8 mouse cellular contexts compared by ENCODE assay signal in genomic region chr1:180640605-180641125, GRCm38 (mm10). TPM values are rescaled to one million over a fixed set of nuclear protein-coding genes. Genes with fewer than 3 reads are reported as not detected.
A peak's percentile ranks its signal among the peaks of the same experiment; 100 is the strongest.
DNase-seq lines count a peak whose midpoint lies in the region; ATAC-seq and TF ChIP-seq lines count a peak whose summit lies in the region.
"Had no signal": no experiment of that assay in that cellular context is flagged by ENCODE, and none has a peak within 500 bp of the region (broad histone marks: within the 10 kb centered on the region; RNA-seq: fewer than 3 reads in every experiment).

No protein-coding gene starts in this region.

- peak overlapping the region; percentile 80 for H3K27ac ChIP-seq in MEL (ENCODE audit: control insufficient read depth, low read depth, low read length)
- peak overlapping the region; percentile 92 for H3K27ac ChIP-seq in forebrain, embryonic 11.5 days (ENCODE audit: low read depth, low read length)
- H3K27ac ChIP-seq in heart, embryonic 16.5 days (ENCODE audit: low read length): peak overlapping the region; percentile 92
- H3K27ac ChIP-seq in lung, embryonic 15.5 days: peak overlapping the region; percentile 87
- peak overlapping the region; percentile 81 for H3K27ac ChIP-seq in neural tube, embryonic 15.5 days (replicated peaks)

- peak overlapping the region; percentile 100 for H3K9ac ChIP-seq in MEL (ENCODE audit: control insufficient read depth, low read depth, low read length, poor library complexity, severe bottlenecking)
- H3K9ac ChIP-seq in forebrain, embryonic 11.5 days (ENCODE audit: low read length): peak overlapping the region; percentile 100
- peak overlapping the region; percentile 98 for H3K9ac ChIP-seq in heart, embryonic 16.5 days (ENCODE audit: low read length)
- H3K9ac ChIP-seq in lung, embryonic 15.5 days: peak overlapping the region; percentile 97
- peak overlapping the region; percentile 79 for H3K9ac ChIP-seq in neural tube, embryonic 15.5 days (replicated peaks)

- H3K36me3 ChIP-seq in MEL (ENCODE audit: control insufficient read depth in 1 of 2, insufficient read depth in 2 of 2, low read length in 2 of 2): peaks cover 0 to 21% of the 10 kb centered on the region in 2 experiments; a peak in 2 of 4 replicates
- no peaks in the 10 kb centered on the region; the same call in 1 of the 2 replicates for H3K36me3 ChIP-seq in forebrain, embryonic 11.5 days (ENCODE audit: control insufficient read depth, insufficient read depth, low read length)
- H3K36me3 ChIP-seq in heart, embryonic 16.5 days (ENCODE audit: control insufficient read depth, insufficient read depth): no peaks in the 10 kb centered on the region
- H3K36me3 ChIP-seq in lung, embryonic 15.5 days: 0 out of 2 replicates have a peak, but pooled peaks cover 6% of the 10 kb centered on the region
- no peaks in the 10 kb centered on the region for H3K36me3 ChIP-seq in neural tube, embryonic 15.5 days

- DNase-seq in MEL (ENCODE audit: low read depth, low spot score): peak; percentile 69
- DNase-seq in adrenal gland, postnatal 36 days: peak; percentile 50 to 63
- peak; percentile 82 for DNase-seq in forebrain, embryonic 11.5 days (ENCODE audit: low spot score)
- peak; percentile 63 for DNase-seq in kidney, postnatal 14 days

- TF ChIP-seq RAD21 in MEL (IDR thresholded peaks at IDR 0.05; ENCODE audit: low read depth, low read length): no peak

- TF ChIP-seq EP300 in MEL (IDR thresholded peaks at IDR 0.05; ENCODE audit: low read depth in 1 of 2, low read length in 2 of 2): no peak

- H3K27me3 ChIP-seq in MEL (ENCODE audit: control insufficient read depth in 1 of 2, insufficient read depth in 2 of 2, low read length in 2 of 2): no peaks in the 10 kb centered on the region
- H3K27me3 ChIP-seq in forebrain, embryonic 11.5 days (ENCODE audit: control insufficient read depth, insufficient read depth, low read length): no peaks in the 10 kb centered on the region
- H3K27me3 ChIP-seq in heart, embryonic 16.5 days (ENCODE audit: control insufficient read depth, insufficient read depth, low read length): no peaks in the 10 kb centered on the region
- no peaks in the 10 kb centered on the region for H3K27me3 ChIP-seq in lung, embryonic 15.5 days
- H3K27me3 ChIP-seq in neural tube, embryonic 15.5 days (replicated peaks): no peaks in the 10 kb centered on the region

- peak overlapping the region; percentile 79 for H3K4me2 ChIP-seq in forebrain, embryonic 11.5 days (ENCODE audit: low read depth, low read length, severe bottlenecking)
- peak overlapping the region; percentile 82 for H3K4me2 ChIP-seq in heart, embryonic 16.5 days (ENCODE audit: low read depth, low read length)
- H3K4me2 ChIP-seq in lung, embryonic 15.5 days: peak overlapping the region; percentile 82
- H3K4me2 ChIP-seq in neural tube, embryonic 15.5 days: peak overlapping the region; percentile 87

- H3K79me2 ChIP-seq in MEL (ENCODE audit: control insufficient read depth, insufficient read depth, low read length, poor library complexity): peaks cover 45% of the 10 kb centered on the region

- peak overlapping the region; percentile 90 to 97 for H3K4me3 ChIP-seq in MEL (ENCODE audit: control insufficient read depth in 1 of 2, insufficient read depth in 1 of 2, low read depth in 2 of 2, low read length in 2 of 2)
- H3K4me3 ChIP-seq in forebrain, embryonic 11.5 days (ENCODE audit: low read depth, low read length): peak overlapping the region; percentile 99
- peak overlapping the region; percentile 94 for H3K4me3 ChIP-seq in heart, embryonic 16.5 days (ENCODE audit: low read length)
- H3K4me3 ChIP-seq in lung, embryonic 15.5 days: peak overlapping the region; percentile 94
- H3K4me3 ChIP-seq in neural tube, embryonic 15.5 days (replicated peaks): peak overlapping the region; percentile 98

- TF ChIP-seq POLR2A in MEL (IDR thresholded peaks at IDR 0.05; ENCODE audit: control insufficient read depth in 1 of 2, insufficient read depth in 1 of 2, low read depth in 1 of 2, low read length in 2 of 2, poor library complexity in 1 of 2): no peak

- no peak for TF ChIP-seq CTCF in MEL (IDR thresholded peaks at IDR 0.05 in 2 of 3, conservative IDR thresholded peaks at IDR 0.05 in 1 of 3; ENCODE audit: control insufficient read depth in 1 of 3, insufficient read depth in 1 of 3, low read depth in 2 of 3, low read length in 3 of 3, poor library complexity in 1 of 3, severe bottlenecking in 1 of 3)

- H3K9me3 ChIP-seq in MEL (replicated peaks; ENCODE audit: insufficient read depth, low read length): no peaks in the 10 kb centered on the region
- no peaks in the 10 kb centered on the region for H3K9me3 ChIP-seq in forebrain, embryonic 11.5 days (ENCODE audit: control insufficient read depth, low read length)
- no peaks in the 10 kb centered on the region for H3K9me3 ChIP-seq in heart, embryonic 16.5 days (replicated peaks; ENCODE audit: control insufficient read depth, low read length)
- H3K9me3 ChIP-seq in lung, embryonic 15.5 days: no peaks in the 10 kb centered on the region
- no peaks in the 10 kb centered on the region for H3K9me3 ChIP-seq in neural tube, embryonic 15.5 days (replicated peaks)

- ATAC-seq in forebrain, embryonic 11.5 days (replicated peaks; ENCODE audit: low FRiP score): peak; percentile 53
- peak; percentile 47 for ATAC-seq in heart, embryonic 16.5 days (replicated peaks; ENCODE audit: extremely low read depth, insufficient read depth, low FRiP score)
- ATAC-seq in lung, embryonic 15.5 days (ENCODE audit: borderline replicate concordance, extremely low read depth, low FRiP score, low TSS enrichment): peak; percentile 44
- peak; percentile 54 for ATAC-seq in neural tube, embryonic 15.5 days (ENCODE audit: low FRiP score)

- peaks cover 0 to 18% of the 10 kb centered on the region in 2 experiments; a peak in 2 of 4 replicates for H3K4me1 ChIP-seq in MEL (ENCODE audit: control insufficient read depth in 1 of 2, insufficient read depth in 2 of 2, low read length in 2 of 2)
- H3K4me1 ChIP-seq in forebrain, embryonic 11.5 days (replicated peaks; ENCODE audit: control insufficient read depth, insufficient read depth, low read length): peaks cover 9% of the 10 kb centered on the region; the same call in 1 of the 2 replicates
- peaks cover 15% of the 10 kb centered on the region for H3K4me1 ChIP-seq in heart, embryonic 16.5 days (ENCODE audit: control insufficient read depth, insufficient read depth, low read length)
- H3K4me1 ChIP-seq in lung, embryonic 15.5 days: peaks cover 26% of the 10 kb centered on the region
- peaks cover 22% of the 10 kb centered on the region for H3K4me1 ChIP-seq in neural tube, embryonic 15.5 days

- WGBS in forebrain, embryonic 11.5 days: 0% methylated on average over 49 of the region's 61 CpGs
- WGBS in heart, embryonic 16.5 days: under 1% methylated on average over 51 of the region's 61 CpGs
- under 1% methylated on average over 45 of the region's 61 CpGs for WGBS in lung, embryonic 15.5 days
- WGBS in neural tube, embryonic 15.5 days: under 1% methylated on average over 57 of the region's 61 CpGs

TF ChIP-seq in MEL, 35 proteins besides CTCF, POLR2A, EP300 and RAD21:
- TF ChIP-seq ELF1 (IDR thresholded peaks at IDR 0.05; ENCODE audit: low read depth, low read length) (no peak), MXI1 (IDR thresholded peaks at IDR 0.05; ENCODE audit: low read depth, low read length) (0 out of 2 replicates have a peak, but pooled peaks have one; percentile 12), POLR2AphosphoS5 (IDR thresholded peaks at IDR 0.05; ENCODE audit: borderline replicate concordance, low read depth, low read length) (no peak), BHLHE40 (IDR thresholded peaks at IDR 0.05; ENCODE audit: borderline replicate concordance, low read depth, low read length) (no peak), GATA1 (IDR thresholded peaks at IDR 0.05; ENCODE audit: low read depth, low read length) (no peak), UBTF (IDR thresholded peaks at IDR 0.05; ENCODE audit: borderline replicate concordance, insufficient read depth, low read depth, low read length) (no peak), MEF2A (IDR thresholded peaks at IDR 0.05; ENCODE audit: extremely low read depth, insufficient replicate concordance, low read depth, low read length, poor library complexity, severe bottlenecking) (no peak), SIN3A (IDR thresholded peaks at IDR 0.05; ENCODE audit: low read length) (peak; percentile 46), ETS1 (IDR thresholded peaks at IDR 0.05; ENCODE audit: low read depth, low read length) (0 out of 2 replicates have a peak, but pooled peaks have one; percentile 3), MYC (IDR thresholded peaks at IDR 0.05; ENCODE audit: low read depth, low read length) (no peak), ZNF384 (IDR thresholded peaks at IDR 0.05; ENCODE audit: low read depth, low read length) (no peak), KAT2A (conservative IDR thresholded peaks at IDR 0.05; ENCODE audit: low read depth, low read length) (no peak), MAX (IDR thresholded peaks at IDR 0.05; ENCODE audit: low read length) (peak; percentile 33; the same call in 1 of the 2 replicates), POLR2AphosphoS2 (IDR thresholded peaks at IDR 0.05; ENCODE audit: low read length) (peak; percentile 22; the same call in 1 of the 2 replicates), RCOR1 (IDR thresholded peaks at IDR 0.05; ENCODE audit: low read depth, low read length) (no peak)

RNA-seq across cellular contexts. Expression of gene Lin9, which starts 0.3 kb away (rescaled TPM):
- total RNA-seq in MEL (2012; rRNA removed): 9.9 and 10.2 TPM in 2 replicates
- 10 to 100 TPM in 1 of 2 experiments, not detected in 1; 11.1 TPM for polyA plus RNA-seq in MEL (2012; ENCODE audit: insufficient read depth in 1 of 2, insufficient read length in 2 of 2, low read depth in 1 of 2, low replicate concordance in 2 of 2, missing spikeins in 1 of 2)
- 1 to 10 TPM; 5.0 to 6.9 TPM for total RNA-seq in adrenal gland, postnatal 36 days (2021)
- polyA plus RNA-seq in forebrain, embryonic 11.5 days (2014; fragmentation: Nextera tagmentation; extraction: Ambion mirVana): 28.0 and 31.0 TPM in 2 replicates
- polyA plus RNA-seq in heart, embryonic 16.5 days (2015; fragmentation: Nextera tagmentation; extraction: Ambion mirVana): 11.7 and 15.0 TPM in 2 replicates
- 20.5 and 21.4 TPM in 2 replicates for polyA plus RNA-seq in lung, embryonic 15.5 days (2015; fragmentation: Nextera tagmentation; extraction: Ambion mirVana)
- polyA plus RNA-seq in neural tube, embryonic 15.5 days (2015; fragmentation: Nextera tagmentation; extraction: Ambion mirVana): 8.3 and 10.9 TPM in 2 replicates

RNA-seq across cellular contexts. Expression of gene Mixl1, which starts 56.2 kb away (rescaled TPM):
- total RNA-seq in MEL (2012; rRNA removed): not detected in 2 replicates
- polyA plus RNA-seq in MEL (2012; ENCODE audit: insufficient read depth in 1 of 2, insufficient read length in 2 of 2, low read depth in 1 of 2, low replicate concordance in 2 of 2, missing spikeins in 1 of 2): not detected
- not detected for total RNA-seq in adrenal gland, postnatal 36 days (2021)
- polyA plus RNA-seq in forebrain, embryonic 11.5 days (2014; fragmentation: Nextera tagmentation; extraction: Ambion mirVana): 0.11 TPM in 1 of 2 replicates, not detected in the other
- 0.24 TPM in 1 of 2 replicates, not detected in the other for polyA plus RNA-seq in heart, embryonic 16.5 days (2015; fragmentation: Nextera tagmentation; extraction: Ambion mirVana)
- 0.20 and 0.29 TPM in 2 replicates for polyA plus RNA-seq in lung, embryonic 15.5 days (2015; fragmentation: Nextera tagmentation; extraction: Ambion mirVana)
- 0.08 TPM in 1 of 2 replicates, not detected in the other for polyA plus RNA-seq in neural tube, embryonic 15.5 days (2015; fragmentation: Nextera tagmentation; extraction: Ambion mirVana)
- total RNA-seq: layer of hippocampus, postnatal 36 days had no signal

Comparison
In these comparisons a context has a peak if more than half of its experiments do, and no peak if none do; other contexts are left out.
1. Peak in every context shown above with its lines: DNase-seq, ATAC-seq, H3K4me3 ChIP-seq and H3K27ac ChIP-seq.